Mouse (Mus musculus): Measurements from ENCODE around the gene Hoxc6. TPM values are rescaled to one million over a fixed set of nuclear protein-coding genes. Genes with fewer than 3 reads are reported as not detected.

Gene Hoxc6
- not detected for total RNA-seq (2023)

DNA sequence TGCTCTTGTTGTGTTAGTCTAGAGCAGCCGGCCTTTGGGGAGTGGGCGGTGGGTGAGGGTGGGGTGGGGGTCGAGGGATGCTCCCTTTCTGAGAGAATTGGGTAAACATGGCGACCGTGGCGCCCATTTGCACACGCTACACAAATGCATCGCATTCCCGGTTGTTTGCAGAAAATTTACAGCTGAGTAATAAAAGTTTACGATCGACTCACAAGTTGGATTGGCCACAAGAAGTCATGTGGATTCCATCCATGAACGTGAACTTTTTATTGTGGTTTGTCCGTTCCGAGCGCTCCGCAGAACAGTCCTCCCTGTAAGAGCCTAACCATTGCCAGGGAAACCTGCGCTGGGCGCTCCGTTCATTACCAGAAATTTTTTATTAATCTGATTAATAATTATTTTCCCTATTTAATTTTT lies at the start of gene Hoxc6:
TSS of gene Hoxc6 (plus strand) at position 319 of the 417 bp plus-strand sequence.

GRCm38 (mm10) chr15:102954192-102955006 lies 43.7 kb upstream of the Hoxc6 start, which contains the start of gene Hoxc11:
Gene Hoxc11 (plus strand): TSS chr15:102954427.

DNA sequence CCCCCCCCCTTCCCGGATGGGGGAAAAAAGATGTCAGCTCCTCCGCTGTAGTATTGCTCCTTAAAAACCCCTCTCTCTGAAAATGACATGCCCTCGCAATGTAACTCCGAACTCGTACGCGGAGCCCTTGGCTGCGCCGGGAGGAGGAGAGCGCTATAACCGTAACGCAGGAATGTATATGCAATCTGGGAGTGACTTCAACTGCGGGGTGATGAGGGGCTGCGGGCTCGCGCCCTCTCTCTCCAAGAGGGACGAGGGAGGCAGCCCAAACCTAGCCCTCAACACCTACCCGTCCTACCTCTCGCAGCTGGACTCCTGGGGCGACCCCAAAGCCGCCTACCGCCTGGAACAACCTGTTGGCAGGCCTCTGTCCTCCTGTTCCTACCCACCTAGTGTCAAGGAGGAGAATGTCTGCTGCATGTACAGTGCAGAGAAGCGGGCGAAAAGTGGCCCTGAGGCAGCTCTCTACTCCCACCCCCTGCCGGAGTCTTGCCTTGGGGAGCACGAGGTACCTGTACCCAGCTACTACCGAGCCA lies 31.2 kb upstream of the Hoxc6 start, which contains the start of gene Hoxc10:
TSS of gene Hoxc10 (plus strand) at position 21 of the 536 bp plus-strand sequence.

GRCm38 (mm10) chr15:102967312-102967510 lies 30.8 kb upstream of the Hoxc6 start, which contains the start of gene Hoxc5:
Gene Hoxc5 (plus strand): TSS chr15:102967443.

GRCm38 (mm10) chr15:102976171-102976570 lies 21.9 kb upstream of the Hoxc6 start, which contains the start of gene Hoxc9:
Gene Hoxc9 (plus strand): TSS chr15:102976439.

GRCm38 (mm10) chr15:102990461-102991397 lies 7.3 kb upstream of the Hoxc6 start, which contains the start of gene Hoxc8:
Gene Hoxc8 (plus strand): TSS chr15:102990607.

DNA sequence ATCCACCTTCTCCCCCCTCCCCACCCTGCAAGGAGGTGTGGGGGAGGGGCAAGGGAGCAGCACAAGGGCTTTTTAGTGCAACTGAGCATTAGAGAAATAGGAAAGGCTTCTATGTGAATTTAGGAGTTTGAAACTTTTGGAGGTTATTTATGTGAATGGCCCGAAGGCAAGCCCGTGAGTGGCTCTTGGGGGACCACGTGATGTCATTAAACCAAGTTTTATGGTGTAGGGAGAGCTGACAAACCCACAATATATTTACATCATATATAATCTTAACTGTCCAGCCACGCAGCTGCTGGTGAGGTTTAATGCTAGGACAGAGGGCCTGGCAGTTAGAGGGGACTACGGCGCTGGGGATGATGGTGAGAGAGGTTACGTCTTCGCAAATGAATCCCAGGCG lies 20.6 kb downstream of the Hoxc6 start, which contains the start of gene Hoxc4:
TSS of gene Hoxc4 (plus strand) at position 299 of the 400 bp plus-strand sequence.

Other genes with a start within 250 kb of the Hoxc6 start
- not detected for gene Hoxc13, start 77.2 kb upstream of the Hoxc6 start, total RNA-seq (2023)
- gene Hoxc12, start 61.5 kb upstream of the Hoxc6 start, total RNA-seq (2023): not detected
- gene Hoxc11, start 43.8 kb upstream of the Hoxc6 start, total RNA-seq (2023): not detected
- not detected for gene Hoxc10, start 31.5 kb upstream of the Hoxc6 start, total RNA-seq (2023)
- gene Hoxc5, start 30.8 kb upstream of the Hoxc6 start, total RNA-seq (2023): not detected
- gene Hoxc9, start 21.8 kb upstream of the Hoxc6 start, total RNA-seq (2023): not detected
- gene Hoxc8, start 7.7 kb upstream of the Hoxc6 start, total RNA-seq (2023): not detected
- not detected for gene Hoxc4, start 20.7 kb downstream of the Hoxc6 start, total RNA-seq (2023)
- gene Smug1, start 168.8 kb downstream of the Hoxc6 start, total RNA-seq (2023): 6.0 TPM
- gene Cbx5, start 241.6 kb downstream of the Hoxc6 start, total RNA-seq (2023): 24.0 TPM
- gene Hnrnpa1, start 242.2 kb downstream of the Hoxc6 start, total RNA-seq (2023): 659 TPM